29 mouse cellular contexts compared by ENCODE assay signal in genomic region chr9:37771759-37772158, GRCm38 (mm10). TPM values are rescaled to one million over a fixed set of nuclear protein-coding genes. Genes with fewer than 3 reads are reported as not detected.
DNase-seq lines count a peak whose midpoint lies in the region; ATAC-seq and TF ChIP-seq lines count a peak whose summit lies in the region.
"Had no signal": no experiment of that assay in that cellular context is flagged by ENCODE, and none has a peak within 500 bp of the region (broad histone marks: within the 10 kb centered on the region; RNA-seq: fewer than 3 reads in every experiment).

Olfr875 (plus strand) TSS chr9:37771857.

- no peak within 1 kb of the TSS for H3K9ac ChIP-seq in heart, embryonic 12.5 days
- H3K9ac ChIP-seq in heart, adult 2 months (ENCODE audit: low read depth, low read length) = no peak within 1 kb of the TSS
- no peak within 1 kb of the TSS for H3K9ac ChIP-seq in heart, embryonic 16.5 days (ENCODE audit: low read length)
- no peak within 1 kb of the TSS for H3K9ac ChIP-seq in midbrain, embryonic 11.5 days (ENCODE audit: low read length)
- H3K9ac ChIP-seq in midbrain, embryonic 13.5 days (replicated peaks) = no peak within 1 kb of the TSS
- H3K9ac ChIP-seq: embryonic facial prominence, embryonic 13.5 days; embryonic facial prominence, embryonic 15.5 days; forebrain, embryonic 12.5 days had no signal

- no peaks in the 10 kb centered on the region for H3K9me3 ChIP-seq in heart, embryonic 12.5 days (replicated peaks)
- H3K9me3 ChIP-seq in heart, embryonic 16.5 days (replicated peaks; ENCODE audit: control insufficient read depth, low read length) = no peaks in the 10 kb centered on the region
- no peaks in the 10 kb centered on the region for H3K9me3 ChIP-seq in midbrain, embryonic 11.5 days (ENCODE audit: control insufficient read depth, low read length)
- no peaks in the 10 kb centered on the region for H3K9me3 ChIP-seq in midbrain, embryonic 13.5 days
- H3K9me3 ChIP-seq: embryonic facial prominence, embryonic 13.5 days; embryonic facial prominence, embryonic 15.5 days; forebrain, embryonic 10.5 days; forebrain, embryonic 12.5 days had no signal

- no peak for TF ChIP-seq POLR2A in heart, adult 2 months (IDR thresholded peaks at IDR 0.05; ENCODE audit: insufficient read depth, low read depth, low read length)

- ATAC-seq in heart, embryonic 12.5 days (ENCODE audit: insufficient number of reproducible peaks, low FRiP score) = peak; percentile 63; the same call in 1 of the 2 replicates
- ATAC-seq in heart, embryonic 16.5 days (replicated peaks; ENCODE audit: extremely low read depth, insufficient read depth, low FRiP score) = peak; percentile 37; the same call in 1 of the 2 replicates
- ATAC-seq in midbrain, embryonic 11.5 days (ENCODE audit: low FRiP score) = no peak
- ATAC-seq in midbrain, embryonic 13.5 days = no peak
- ATAC-seq: forebrain, embryonic 14.5 days had no signal

- no peak within 1 kb of the TSS for H3K4me2 ChIP-seq in heart, embryonic 12.5 days
- H3K4me2 ChIP-seq in heart, embryonic 16.5 days (ENCODE audit: low read depth, low read length) = no peak within 1 kb of the TSS
- no peak within 1 kb of the TSS for H3K4me2 ChIP-seq in midbrain, embryonic 11.5 days
- no peak within 1 kb of the TSS for H3K4me2 ChIP-seq in midbrain, embryonic 13.5 days (replicated peaks)
- H3K4me2 ChIP-seq: embryonic facial prominence, embryonic 13.5 days; embryonic facial prominence, embryonic 15.5 days; forebrain, embryonic 12.5 days had no signal

- TF ChIP-seq CTCF in heart, adult 2 months (IDR thresholded peaks at IDR 0.05) = no peak

- DNase-seq in heart, adult 2 months = no peak
- no peak for DNase-seq in heart, postnatal 14 days
- peak; percentile 84 for DNase-seq in midbrain, embryonic 11.5 days (ENCODE audit: low spot score, missing footprints)
- DNase-seq: adrenal gland, adult 2 months; adrenal gland, postnatal 10 days; adrenal gland, postnatal 25 days; cerebellum, adult 11 months; cerebellum, adult 18-20 months; cerebellum, adult 8-10 months; cerebellum, adult 9-11 months; cerebellum, postnatal 14 days; cerebellum, postnatal 36 days; embryo, embryonic 11 days had no signal

- intact Hi-C loops in heart, adult 2 months (cut with DNase I) = no loop called here
- intact Hi-C loops in heart, postnatal 14 days (cut with DNase I) = no loop called here

- H3K36me3 ChIP-seq in heart, embryonic 12.5 days = no peaks in the 10 kb centered on the region
- H3K36me3 ChIP-seq in heart, adult 2 months (ENCODE audit: control insufficient read depth, insufficient read depth, low read length) = no peaks in the 10 kb centered on the region
- no peaks in the 10 kb centered on the region for H3K36me3 ChIP-seq in heart, embryonic 16.5 days (ENCODE audit: control insufficient read depth, insufficient read depth)
- no peaks in the 10 kb centered on the region for H3K36me3 ChIP-seq in midbrain, embryonic 11.5 days (ENCODE audit: control insufficient read depth, insufficient read depth, low read length)
- H3K36me3 ChIP-seq in midbrain, embryonic 13.5 days = no peaks in the 10 kb centered on the region
- H3K36me3 ChIP-seq: embryonic facial prominence, embryonic 13.5 days; embryonic facial prominence, embryonic 15.5 days; forebrain, embryonic 10.5 days; forebrain, embryonic 12.5 days had no signal

- WGBS in heart, embryonic 12.5 days = 21% methylated on average over 2 of the region's 2 CpGs
- 15% methylated on average over 2 of the region's 2 CpGs for WGBS in heart, adult 2 months
- 23% methylated on average over 2 of the region's 2 CpGs for WGBS in heart, embryonic 16.5 days
- WGBS in midbrain, embryonic 11.5 days = 27% methylated on average over 2 of the region's 2 CpGs
- 24% methylated on average over 2 of the region's 2 CpGs for WGBS in midbrain, embryonic 13.5 days

- H3K4me3 ChIP-seq in heart, embryonic 12.5 days = no peak within 1 kb of the TSS
- H3K4me3 ChIP-seq in heart, adult 2 months = no peak within 1 kb of the TSS
- H3K4me3 ChIP-seq in heart, embryonic 16.5 days (ENCODE audit: low read length) = no peak within 1 kb of the TSS
- H3K4me3 ChIP-seq in midbrain, embryonic 11.5 days (ENCODE audit: low read depth, low read length) = no peak within 1 kb of the TSS
- no peak within 1 kb of the TSS for H3K4me3 ChIP-seq in midbrain, embryonic 13.5 days (replicated peaks)
- H3K4me3 ChIP-seq: embryonic facial prominence, embryonic 13.5 days; embryonic facial prominence, embryonic 15.5 days; erythroblast, embryonic 14.5 days; forebrain, embryonic 10.5 days; forebrain, embryonic 12.5 days had no signal

- no peaks in the 10 kb centered on the region for H3K27me3 ChIP-seq in heart, embryonic 12.5 days (replicated peaks)
- no peaks in the 10 kb centered on the region for H3K27me3 ChIP-seq in heart, adult 2 months (ENCODE audit: control insufficient read depth, insufficient read depth, low read length)
- H3K27me3 ChIP-seq in heart, embryonic 16.5 days (ENCODE audit: control insufficient read depth, insufficient read depth, low read length) = no peaks in the 10 kb centered on the region
- no peaks in the 10 kb centered on the region for H3K27me3 ChIP-seq in midbrain, embryonic 11.5 days (ENCODE audit: control insufficient read depth, insufficient read depth, low read length)
- H3K27me3 ChIP-seq in midbrain, embryonic 13.5 days = no peaks in the 10 kb centered on the region
- H3K27me3 ChIP-seq: embryonic facial prominence, embryonic 13.5 days; embryonic facial prominence, embryonic 15.5 days; forebrain, embryonic 12.5 days had no signal

- H3K79me2 ChIP-seq in heart, adult 2 months (replicated peaks; ENCODE audit: control insufficient read depth, insufficient read depth, low read length) = no peaks in the 10 kb centered on the region

- no peak for TF ChIP-seq EP300 in heart, adult 2 months (IDR thresholded peaks at IDR 0.05; ENCODE audit: insufficient read depth, low read depth, low read length)

- 0 out of 2 replicates have a peak within 1 kb of the TSS, but pooled peaks have one; percentile 16 for H3K27ac ChIP-seq in heart, embryonic 12.5 days (ENCODE audit: poor library complexity, severe bottlenecking)
- no peak within 1 kb of the TSS for H3K27ac ChIP-seq in heart, adult 2 months
- no peak within 1 kb of the TSS for H3K27ac ChIP-seq in heart, embryonic 16.5 days (ENCODE audit: low read length)
- H3K27ac ChIP-seq in midbrain, embryonic 11.5 days (ENCODE audit: low read depth, low read length) = no peak within 1 kb of the TSS
- no peak within 1 kb of the TSS for H3K27ac ChIP-seq in midbrain, embryonic 13.5 days
- H3K27ac ChIP-seq: embryonic facial prominence, embryonic 13.5 days; embryonic facial prominence, embryonic 15.5 days; forebrain, embryonic 10.5 days; forebrain, embryonic 12.5 days had no signal

- 0 out of 2 replicates have a peak, but pooled peaks cover 2% of the 10 kb centered on the region for H3K4me1 ChIP-seq in heart, embryonic 12.5 days (replicated peaks)
- H3K4me1 ChIP-seq in heart, adult 2 months (ENCODE audit: control insufficient read depth, insufficient read depth, low read length) = no peaks in the 10 kb centered on the region
- no peaks in the 10 kb centered on the region for H3K4me1 ChIP-seq in heart, embryonic 16.5 days (ENCODE audit: control insufficient read depth, insufficient read depth, low read length)
- 0 out of 2 replicates have a peak, but pooled peaks cover 2% of the 10 kb centered on the region for H3K4me1 ChIP-seq in midbrain, embryonic 11.5 days (ENCODE audit: control insufficient read depth, insufficient read depth, low read length)
- no peaks in the 10 kb centered on the region for H3K4me1 ChIP-seq in midbrain, embryonic 13.5 days (replicated peaks)
- H3K4me1 ChIP-seq: embryonic facial prominence, embryonic 13.5 days; embryonic facial prominence, embryonic 15.5 days; forebrain, embryonic 10.5 days; forebrain, embryonic 12.5 days had no signal

RNA-seq across cellular contexts. Expression of gene Olfr875, which starts in this region (rescaled TPM):
- not detected in 2 replicates for polyA plus RNA-seq in heart, embryonic 12.5 days (2016; fragmentation: Nextera tagmentation; extraction: Ambion mirVana)
- total RNA-seq in heart, adult 2 months (2021) = not detected
- not detected in 2 replicates for polyA plus RNA-seq in heart, adult 2 months (2012; rRNA removed)
- polyA plus RNA-seq in heart, embryonic 16.5 days (2015; fragmentation: Nextera tagmentation; extraction: Ambion mirVana) = not detected in 2 replicates
- total RNA-seq in heart, postnatal 14 days (2021) = not detected
- polyA plus RNA-seq in midbrain, embryonic 11.5 days (2014; fragmentation: Nextera tagmentation; extraction: Ambion mirVana) = not detected in 2 replicates
- polyA plus RNA-seq in midbrain, embryonic 13.5 days (2015; fragmentation: Nextera tagmentation; extraction: Ambion mirVana) = not detected in 2 replicates
- total RNA-seq: adrenal gland, adult 2 months; adrenal gland, postnatal 10 days; adrenal gland, postnatal 25 days; adrenal gland, postnatal 4 days; common myeloid progenitor, adult 5-6 weeks; ES-E14; MEL had no signal
- polyA plus RNA-seq: adrenal gland, adult 2 months; brain, embryonic 14.5 days; C2C12; embryonic facial prominence, embryonic 11.5 days; embryonic facial prominence, embryonic 13.5 days; erythroblast, embryonic 14.5 days; forebrain, embryonic 10.5 days; forebrain, embryonic 12.5 days; forebrain, embryonic 14.5 days had no signal

Comparison
In these comparisons a context has a peak if more than half of its experiments do, and no peak if none do; other contexts are left out.
1. Peak in ATAC-seq and H3K27ac ChIP-seq in heart, embryonic 12.5 days; RNA of the gene not detected or under 1 TPM.
2. Peak in ATAC-seq in heart, embryonic 16.5 days; RNA of the gene not detected or under 1 TPM.
3. Peak in DNase-seq in midbrain, embryonic 11.5 days; RNA of the gene not detected or under 1 TPM.